Mouse (Mus musculus): ENCODE results near the gene Tnfsf14. TPM values are rescaled to one million over a fixed set of nuclear protein-coding genes. Genes with fewer than 3 reads are reported as not detected.
A peak's percentile ranks its signal among the peaks of the same experiment; 100 is the strongest.

Gene Tnfsf14
- total and polyA plus RNA-seq, 3 experiments = 0.11 to 0.18 (median 0.13) TPM

DNA sequence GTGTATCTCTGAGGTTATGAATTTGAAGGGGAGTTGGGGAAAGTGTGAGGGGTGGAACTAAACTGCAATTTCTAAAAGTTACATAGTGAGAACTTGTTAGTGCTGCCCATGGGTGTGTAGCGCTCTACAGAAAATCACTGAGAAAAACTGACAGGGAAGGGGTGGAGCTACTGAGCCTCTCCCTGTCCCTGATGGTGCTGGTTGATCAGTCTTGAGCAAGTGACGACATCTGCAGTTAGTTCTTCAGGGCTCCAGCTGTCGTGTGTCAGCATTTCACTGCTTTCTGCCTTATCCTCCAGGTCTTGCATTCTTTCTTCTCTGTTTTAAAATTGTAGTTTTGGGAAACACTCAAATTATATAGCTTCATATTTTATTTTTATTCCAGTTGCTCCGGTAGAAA lies 20.6 kb downstream of the Tnfsf14 start:
- no peak overlapping the region for H3K4me3 ChIP-seq
- no peaks in the 10 kb centered on the region for H3K27me3 ChIP-seq (ENCODE audit: control insufficient read depth, insufficient read depth, low read length)
- no peaks in the 10 kb centered on the region for H3K36me3 ChIP-seq (ENCODE audit: control insufficient read depth, insufficient read depth, low read length)
- no peak for DNase-seq
- no peak overlapping the region for H3K9ac ChIP-seq (ENCODE audit: low read depth, low read length)
- 51% methylated on average over 4 of the region's 4 CpGs for WGBS
- H3K79me2 ChIP-seq (replicated peaks; ENCODE audit: control insufficient read depth, insufficient read depth, low read length) = no peaks in the 10 kb centered on the region
- no peak overlapping the region for H3K27ac ChIP-seq
- intact Hi-C loops (cut with DNase I) = no loop called here
- TF ChIP-seq EP300 (IDR thresholded peaks at IDR 0.05; ENCODE audit: insufficient read depth, low read depth, low read length) (no peak), POLR2A (IDR thresholded peaks at IDR 0.05; ENCODE audit: insufficient read depth, low read depth, low read length) (no peak), CTCF (IDR thresholded peaks at IDR 0.05) (no peak)
- H3K4me1 ChIP-seq (ENCODE audit: control insufficient read depth, insufficient read depth, low read length) = no peaks in the 10 kb centered on the region

DNA sequence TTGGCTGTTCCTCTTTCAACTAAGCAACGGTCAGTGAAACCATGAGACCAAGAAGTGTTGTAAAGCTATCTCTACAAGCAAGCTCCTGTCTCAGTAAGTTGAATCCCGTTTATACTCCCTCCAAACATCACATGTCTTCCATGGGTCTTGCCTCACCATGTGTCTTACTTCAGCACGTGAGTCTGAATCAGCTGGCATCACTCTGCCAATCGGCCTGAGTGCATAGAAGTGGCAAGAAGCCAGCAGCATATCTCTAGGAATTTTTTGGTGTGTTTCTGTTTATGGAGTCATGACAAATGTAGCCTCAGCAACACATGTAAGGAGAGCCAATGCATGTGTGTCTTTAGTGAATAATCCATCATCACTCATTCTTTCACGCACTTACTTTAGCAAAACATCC lies 21.6 kb downstream of the Tnfsf14 start:
- H3K36me3 ChIP-seq (ENCODE audit: control insufficient read depth, insufficient read depth, low read length) = no peaks in the 10 kb centered on the region
- H3K9ac ChIP-seq (ENCODE audit: low read depth, low read length) = no peak overlapping the region
- WGBS = 48% methylated on average over 5 of the region's 5 CpGs
- no peaks in the 10 kb centered on the region for H3K79me2 ChIP-seq (replicated peaks; ENCODE audit: control insufficient read depth, insufficient read depth, low read length)
- no peak overlapping the region for H3K4me3 ChIP-seq
- intact Hi-C loops (cut with DNase I) = no loop called here
- TF ChIP-seq CTCF (IDR thresholded peaks at IDR 0.05) (no peak), POLR2A (IDR thresholded peaks at IDR 0.05; ENCODE audit: insufficient read depth, low read depth, low read length) (no peak)
- no peaks in the 10 kb centered on the region for H3K27me3 ChIP-seq (ENCODE audit: control insufficient read depth, insufficient read depth, low read length)
- no peak overlapping the region for H3K27ac ChIP-seq
- DNase-seq = no peak
- H3K4me1 ChIP-seq (ENCODE audit: control insufficient read depth, insufficient read depth, low read length) = no peaks in the 10 kb centered on the region

DNA sequence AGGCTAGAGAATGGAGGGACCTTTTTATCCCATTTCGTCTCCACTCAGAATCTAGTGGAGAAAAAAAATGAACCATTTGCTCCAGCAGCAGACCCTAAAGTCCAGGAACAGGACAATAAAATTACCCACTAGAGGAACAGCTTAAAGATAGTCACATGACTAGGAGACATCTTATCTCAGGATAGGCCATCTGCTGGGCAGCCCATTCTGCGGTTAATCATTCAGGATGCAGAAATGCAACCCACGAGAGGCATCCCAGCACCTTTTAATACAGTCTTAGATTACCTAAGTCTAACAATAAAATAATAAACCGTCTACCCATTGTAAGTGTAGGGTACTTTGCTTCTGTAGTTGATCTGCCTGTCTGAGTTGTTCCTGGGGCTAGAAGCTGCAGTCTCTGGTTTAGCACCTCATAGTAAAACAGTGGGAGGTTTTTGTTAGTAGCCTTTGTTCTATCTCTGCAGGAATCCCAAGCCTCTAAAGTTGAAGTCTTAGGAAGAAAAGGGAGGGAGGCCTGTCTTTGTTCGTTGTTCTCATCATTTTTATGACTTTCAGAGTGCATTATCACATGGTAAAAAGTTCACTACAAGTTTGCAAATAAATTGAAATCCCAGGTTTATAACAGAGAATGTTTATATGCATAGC lies 23.2 kb downstream of the Tnfsf14 start:
- DNase-seq = no peak
- intact Hi-C loops (cut with DNase I) = no loop called here
- Histone ChIP-seq H3K27me3 (ENCODE audit: control insufficient read depth, insufficient read depth, low read length) (no peaks in the 10 kb centered on the region), H3K4me3 (no peak overlapping the region), H3K27ac (no peak overlapping the region), H3K4me1 (ENCODE audit: control insufficient read depth, insufficient read depth, low read length) (no peaks in the 10 kb centered on the region), H3K79me2 (replicated peaks; ENCODE audit: control insufficient read depth, insufficient read depth, low read length) (no peaks in the 10 kb centered on the region), H3K9ac (ENCODE audit: low read depth, low read length) (no peak overlapping the region), H3K36me3 (ENCODE audit: control insufficient read depth, insufficient read depth, low read length) (no peaks in the 10 kb centered on the region)
- WGBS = 49% methylated on average over 5 of the region's 5 CpGs
- TF ChIP-seq CTCF (IDR thresholded peaks at IDR 0.05) = no peak
- no peak for TF ChIP-seq POLR2A (IDR thresholded peaks at IDR 0.05; ENCODE audit: insufficient read depth, low read depth, low read length)
- TF ChIP-seq EP300 (IDR thresholded peaks at IDR 0.05; ENCODE audit: insufficient read depth, low read depth, low read length) = no peak

DNA sequence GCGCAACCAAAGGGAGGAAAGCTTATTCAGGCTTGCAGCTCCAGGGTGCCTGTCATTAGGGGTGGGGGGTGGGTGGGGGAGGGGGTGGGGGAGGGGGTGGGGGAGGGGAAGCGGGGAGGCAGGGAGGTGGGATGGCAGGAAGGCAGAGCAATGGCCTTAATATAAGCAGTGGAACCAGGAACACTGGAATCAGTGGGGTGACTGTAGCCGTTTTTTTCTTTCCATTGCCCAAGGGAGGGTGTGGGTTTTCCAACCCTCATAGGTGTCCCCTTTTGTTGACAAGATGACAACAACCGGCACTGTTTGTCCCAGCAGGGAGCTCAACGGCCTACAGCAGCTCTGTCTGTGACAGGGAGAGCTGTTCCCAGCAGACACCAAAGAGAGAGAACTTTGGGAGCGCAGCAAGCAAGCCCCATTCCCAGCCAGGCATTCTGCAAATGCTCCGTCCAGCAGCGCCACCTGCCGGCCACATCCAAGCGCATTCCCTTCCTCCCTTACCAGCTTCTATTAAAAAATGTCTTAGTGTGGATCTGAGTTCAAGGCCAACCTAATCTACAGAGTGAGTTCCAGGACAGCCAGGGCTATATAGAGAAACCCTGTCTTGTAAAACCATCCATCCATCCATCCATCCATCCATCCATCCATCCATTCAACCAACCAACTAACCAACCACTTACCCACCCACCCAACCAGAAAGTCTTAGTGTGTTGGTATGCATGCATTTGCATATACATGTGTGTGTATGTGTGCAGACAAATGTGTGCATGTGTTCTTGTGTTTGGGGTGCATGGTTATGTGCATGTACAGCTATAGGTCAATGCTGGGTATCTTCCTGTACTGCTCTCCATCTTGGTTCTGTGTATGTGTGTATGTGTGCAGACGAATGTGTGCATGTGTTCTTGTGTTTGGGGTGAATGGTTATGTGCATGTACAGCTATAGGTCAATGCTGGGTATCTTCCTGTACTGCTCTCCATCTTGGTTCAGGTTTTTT lies 26.9 kb downstream of the Tnfsf14 start:
- no peaks in the 10 kb centered on the region for H3K27me3 ChIP-seq (ENCODE audit: control insufficient read depth, insufficient read depth, low read length)
- no peak overlapping the region for H3K9ac ChIP-seq (ENCODE audit: low read depth, low read length)
- H3K36me3 ChIP-seq (ENCODE audit: control insufficient read depth, insufficient read depth, low read length) = no peaks in the 10 kb centered on the region
- H3K79me2 ChIP-seq (replicated peaks; ENCODE audit: control insufficient read depth, insufficient read depth, low read length) = no peaks in the 10 kb centered on the region
- H3K27ac ChIP-seq = no peak overlapping the region
- intact Hi-C loops (cut with DNase I) = loop anchor here (1.0 to 5.0 kb wide), 4 partner anchors 71 to 358 kb away; no protein-coding TSS in a partner anchor
- 20% methylated on average over 10 of the region's 11 CpGs for WGBS
- DNase-seq = peak; percentile 84 to 92
- no peaks in the 10 kb centered on the region for H3K4me1 ChIP-seq (ENCODE audit: control insufficient read depth, insufficient read depth, low read length)
- no peak overlapping the region for H3K4me3 ChIP-seq
- peak; percentile 83 for TF ChIP-seq EP300 (IDR thresholded peaks at IDR 0.05; ENCODE audit: insufficient read depth, low read depth, low read length)
- TF ChIP-seq POLR2A (IDR thresholded peaks at IDR 0.05; ENCODE audit: insufficient read depth, low read depth, low read length) = no peak
- TF ChIP-seq CTCF (IDR thresholded peaks at IDR 0.05) = peak; percentile 90

DNA sequence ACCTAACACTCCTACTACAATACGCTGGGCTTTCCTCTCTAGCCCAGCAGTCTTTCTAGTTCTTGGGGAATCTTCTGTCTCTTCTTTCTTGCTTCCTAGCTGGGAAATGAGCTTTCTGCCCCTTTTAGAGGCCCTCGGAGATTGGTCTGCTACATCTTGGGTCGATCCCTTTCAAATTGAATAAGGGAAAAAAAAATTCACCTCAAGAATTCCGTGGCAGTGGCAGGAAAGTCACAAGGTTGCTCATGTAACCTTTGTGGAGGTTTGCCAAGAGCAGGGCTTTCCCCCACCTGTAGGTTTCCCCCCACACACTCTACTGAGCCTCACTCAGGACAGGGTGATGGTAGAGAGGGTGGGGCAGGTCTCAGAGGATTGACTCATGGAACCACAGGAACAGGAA lies 40.2 kb downstream of the Tnfsf14 start:
- no peak for TF ChIP-seq POLR2A (IDR thresholded peaks at IDR 0.05; ENCODE audit: insufficient read depth, low read depth, low read length)
- no peak for TF ChIP-seq CTCF (IDR thresholded peaks at IDR 0.05)
- TF ChIP-seq EP300 (IDR thresholded peaks at IDR 0.05; ENCODE audit: insufficient read depth, low read depth, low read length) = no peak
- H3K4me1 ChIP-seq (ENCODE audit: control insufficient read depth, insufficient read depth, low read length) = no peaks in the 10 kb centered on the region
- H3K79me2 ChIP-seq (replicated peaks; ENCODE audit: control insufficient read depth, insufficient read depth, low read length) = no peaks in the 10 kb centered on the region
- H3K27me3 ChIP-seq (ENCODE audit: control insufficient read depth, insufficient read depth, low read length) = peaks cover 7% of the 10 kb centered on the region; the same call in 1 of the 2 replicates
- WGBS = 76% methylated on average over 4 of the region's 4 CpGs
- no peak overlapping the region for H3K9ac ChIP-seq (ENCODE audit: low read depth, low read length)
- no peaks in the 10 kb centered on the region for H3K36me3 ChIP-seq (ENCODE audit: control insufficient read depth, insufficient read depth, low read length)
- intact Hi-C loops (cut with DNase I) = no loop called here
- no peak for DNase-seq
- H3K4me3 ChIP-seq = no peak overlapping the region
- no peak overlapping the region for H3K27ac ChIP-seq

DNA sequence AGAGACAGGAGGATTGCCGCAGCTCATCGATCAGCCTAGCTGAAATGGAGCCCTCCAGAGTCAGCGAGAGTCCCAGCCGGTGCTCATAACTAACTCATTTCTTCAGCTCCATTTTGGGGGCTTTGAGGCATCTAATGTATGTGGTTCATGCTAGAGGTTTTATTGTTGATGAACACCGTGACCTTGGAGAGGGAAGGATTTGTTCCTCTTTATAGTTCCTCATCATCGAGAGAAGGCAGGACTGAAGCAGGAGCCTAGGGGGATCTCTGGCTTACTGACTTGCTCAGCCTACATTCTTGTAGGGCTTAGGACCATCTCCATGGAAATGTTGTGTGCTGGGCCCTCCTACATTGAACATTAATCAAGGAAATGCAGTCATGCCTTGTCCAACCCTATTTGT lies 41.0 kb downstream of the Tnfsf14 start:
- TF ChIP-seq CTCF (IDR thresholded peaks at IDR 0.05) (no peak), POLR2A (IDR thresholded peaks at IDR 0.05; ENCODE audit: insufficient read depth, low read depth, low read length) (no peak)
- H3K79me2 ChIP-seq (replicated peaks; ENCODE audit: control insufficient read depth, insufficient read depth, low read length) = no peaks in the 10 kb centered on the region
- H3K9ac ChIP-seq (ENCODE audit: low read depth, low read length) = no peak overlapping the region
- no peak for DNase-seq
- WGBS = 88% methylated on average over 6 of the region's 6 CpGs
- H3K27ac ChIP-seq = no peak overlapping the region
- no peaks in the 10 kb centered on the region for H3K36me3 ChIP-seq (ENCODE audit: control insufficient read depth, insufficient read depth, low read length)
- intact Hi-C loops (cut with DNase I) = no loop called here
- peaks cover 7% of the 10 kb centered on the region; the same call in 1 of the 2 replicates for H3K27me3 ChIP-seq (ENCODE audit: control insufficient read depth, insufficient read depth, low read length)
- no peaks in the 10 kb centered on the region for H3K4me1 ChIP-seq (ENCODE audit: control insufficient read depth, insufficient read depth, low read length)
- H3K4me3 ChIP-seq = no peak overlapping the region

All from heart, adult 2 months (tissue).